In genomic region chr7:132243225-132243624, GRCm38 (mm10) we compare ENCODE assay signal across 13 mouse cellular contexts.
DNase-seq lines count a peak whose midpoint lies in the region; ATAC-seq and TF ChIP-seq lines count a peak whose summit lies in the region.
"Had no signal": no experiment of that assay in that cellular context is flagged by ENCODE, and none has a peak within 500 bp of the region (broad histone marks: within the 10 kb centered on the region; RNA-seq: fewer than 3 reads in every experiment).

No protein-coding gene starts in this region.

- no peak overlapping the region for H3K4me3 ChIP-seq in forebrain, postnatal 0 days (ENCODE audit: low read depth, low read length)
- no peak overlapping the region for H3K4me3 ChIP-seq in forebrain, embryonic 11.5 days (ENCODE audit: low read depth, low read length)
- no peak overlapping the region for H3K4me3 ChIP-seq in kidney, embryonic 16.5 days (ENCODE audit: low read length)
- 0 out of 2 replicates have a peak overlapping the region, but pooled peaks have one; percentile 7 for H3K4me3 ChIP-seq in E14TG2a.4 (replicated peaks; ENCODE audit: low read length)
- H3K4me3 ChIP-seq in hindbrain, embryonic 14.5 days (replicated peaks; ENCODE audit: low read length) = no peak overlapping the region
- H3K4me3 ChIP-seq: embryonic facial prominence, embryonic 12.5 days; heart, embryonic 13.5 days; hindbrain, embryonic 12.5 days; limb, embryonic 10.5 days had no signal

- no peaks in the 10 kb centered on the region for H3K27me3 ChIP-seq in forebrain, postnatal 0 days (ENCODE audit: insufficient read depth, low read length)
- H3K27me3 ChIP-seq in forebrain, embryonic 11.5 days (ENCODE audit: control insufficient read depth, insufficient read depth, low read length) = no peaks in the 10 kb centered on the region
- no peaks in the 10 kb centered on the region for H3K27me3 ChIP-seq in kidney, embryonic 16.5 days (ENCODE audit: insufficient read depth, low read length)
- peaks cover 9% of the 10 kb centered on the region; the same call in 1 of the 2 replicates for H3K27me3 ChIP-seq in E14TG2a.4 (ENCODE audit: insufficient read depth, low read length)
- H3K27me3 ChIP-seq in hindbrain, embryonic 14.5 days (ENCODE audit: control insufficient read depth, insufficient read depth, low read length) = no peaks in the 10 kb centered on the region
- H3K27me3 ChIP-seq: embryonic facial prominence, embryonic 12.5 days; heart, embryonic 13.5 days; hindbrain, embryonic 12.5 days had no signal

- H3K9me3 ChIP-seq in forebrain, postnatal 0 days (ENCODE audit: low read length) = no peaks in the 10 kb centered on the region
- H3K9me3 ChIP-seq in forebrain, embryonic 11.5 days (ENCODE audit: control insufficient read depth, low read length) = no peaks in the 10 kb centered on the region
- H3K9me3 ChIP-seq in kidney, embryonic 16.5 days (ENCODE audit: low read length) = no peaks in the 10 kb centered on the region
- no peaks in the 10 kb centered on the region for H3K9me3 ChIP-seq in E14TG2a.4 (ENCODE audit: low read length)
- H3K9me3 ChIP-seq in hindbrain, embryonic 14.5 days (ENCODE audit: control insufficient read depth, low read length) = no peaks in the 10 kb centered on the region
- H3K9me3 ChIP-seq: embryonic facial prominence, embryonic 12.5 days; heart, embryonic 13.5 days; hindbrain, embryonic 12.5 days; limb, embryonic 10.5 days had no signal

- H3K27ac ChIP-seq in forebrain, postnatal 0 days (ENCODE audit: low read depth, low read length) = peak overlapping the region; percentile 9; the same call in 1 of the 2 replicates
- H3K27ac ChIP-seq in forebrain, embryonic 11.5 days (ENCODE audit: low read depth, low read length) = no peak overlapping the region
- peak overlapping the region; percentile 36 for H3K27ac ChIP-seq in kidney, embryonic 16.5 days (ENCODE audit: low read length)
- H3K27ac ChIP-seq in hindbrain, embryonic 14.5 days = no peak overlapping the region
- H3K27ac ChIP-seq: embryonic facial prominence, embryonic 12.5 days; heart, embryonic 13.5 days; hindbrain, embryonic 12.5 days; limb, embryonic 10.5 days had no signal

- 76% methylated on average over 5 of the region's 5 CpGs for WGBS in forebrain, postnatal 0 days
- WGBS in forebrain, embryonic 11.5 days = 92% methylated on average over 5 of the region's 5 CpGs
- WGBS in kidney, embryonic 16.5 days = 74% methylated on average over 5 of the region's 5 CpGs
- 76% methylated on average over 5 of the region's 5 CpGs for whole genome bisulfite sequencing in hindbrain, embryonic 14.5 days

- no peak for ATAC-seq in forebrain, postnatal 0 days
- ATAC-seq in forebrain, embryonic 11.5 days (replicated peaks; ENCODE audit: low FRiP score) = no peak
- ATAC-seq in kidney, embryonic 16.5 days (ENCODE audit: low FRiP score, low TSS enrichment) = no peak
- ATAC-seq in hindbrain, embryonic 14.5 days (ENCODE audit: low FRiP score) = no peak

- no peak overlapping the region for H3K4me2 ChIP-seq in forebrain, postnatal 0 days (ENCODE audit: low read depth)
- H3K4me2 ChIP-seq in forebrain, embryonic 11.5 days (ENCODE audit: low read depth, low read length, severe bottlenecking) = no peak overlapping the region
- no peak overlapping the region for H3K4me2 ChIP-seq in kidney, embryonic 16.5 days (replicated peaks; ENCODE audit: low read depth, low read length)
- no peak overlapping the region for H3K4me2 ChIP-seq in hindbrain, embryonic 14.5 days (replicated peaks)
- H3K4me2 ChIP-seq: embryonic facial prominence, embryonic 12.5 days; heart, embryonic 13.5 days; hindbrain, embryonic 12.5 days had no signal

- H3K9ac ChIP-seq in forebrain, postnatal 0 days = no peak overlapping the region
- no peak overlapping the region for H3K9ac ChIP-seq in forebrain, embryonic 11.5 days (ENCODE audit: low read length)
- H3K9ac ChIP-seq in kidney, embryonic 16.5 days (replicated peaks; ENCODE audit: low read length) = no peak overlapping the region
- no peak overlapping the region for H3K9ac ChIP-seq in hindbrain, embryonic 14.5 days
- H3K9ac ChIP-seq: embryonic facial prominence, embryonic 12.5 days; heart, embryonic 13.5 days; hindbrain, embryonic 12.5 days had no signal

- H3K36me3 ChIP-seq in forebrain, postnatal 0 days (ENCODE audit: insufficient read depth) = peaks cover 9% of the 10 kb centered on the region; the same call in 1 of the 2 replicates
- H3K36me3 ChIP-seq in forebrain, embryonic 11.5 days (ENCODE audit: control insufficient read depth, insufficient read depth, low read length) = no peaks in the 10 kb centered on the region
- H3K36me3 ChIP-seq in kidney, embryonic 16.5 days (ENCODE audit: insufficient read depth, low read length) = peaks cover 8% of the 10 kb centered on the region
- no peaks in the 10 kb centered on the region for H3K36me3 ChIP-seq in E14TG2a.4 (ENCODE audit: insufficient read depth, low read length)
- H3K36me3 ChIP-seq in hindbrain, embryonic 14.5 days (replicated peaks; ENCODE audit: control insufficient read depth, insufficient read depth) = peaks cover 14% of the 10 kb centered on the region
- H3K36me3 ChIP-seq: heart, embryonic 13.5 days had no signal

- no peak for TF ChIP-seq CTCF in forebrain, postnatal 0 days (IDR thresholded peaks at IDR 0.05; ENCODE audit: low read depth)
- TF ChIP-seq CTCF in E14TG2a.4 (conservative IDR thresholded peaks at IDR 0.05; ENCODE audit: low read length) = no peak

- no peak for DNase-seq in forebrain, postnatal 0 days
- DNase-seq in forebrain, embryonic 11.5 days (ENCODE audit: low spot score) = no peak
- no peak for DNase-seq in kidney, adult 18-20 months
- DNase-seq in lung, postnatal 36 days = peak; percentile 54
- DNase-seq in hindbrain, embryonic 14.5 days (ENCODE audit: low spot score) = no peak
- DNase-seq in adrenal gland, postnatal 36 days = no peak
- DNase-seq: cerebellum, postnatal 36 days had no signal

- peaks cover 11% of the 10 kb centered on the region; the same call in 1 of the 2 replicates for H3K4me1 ChIP-seq in forebrain, postnatal 0 days (ENCODE audit: insufficient read depth)
- peaks cover 20% of the 10 kb centered on the region for H3K4me1 ChIP-seq in forebrain, embryonic 11.5 days (replicated peaks; ENCODE audit: control insufficient read depth, insufficient read depth, low read length)
- peaks cover 16% of the 10 kb centered on the region for H3K4me1 ChIP-seq in kidney, embryonic 16.5 days (ENCODE audit: insufficient read depth, low read length)
- H3K4me1 ChIP-seq in E14TG2a.4 (replicated peaks; ENCODE audit: low read depth, low read length) = peaks cover 45% of the 10 kb centered on the region
- H3K4me1 ChIP-seq in hindbrain, embryonic 14.5 days (replicated peaks; ENCODE audit: control insufficient read depth, insufficient read depth, low read length) = peaks cover 18% of the 10 kb centered on the region

Comparison
In these comparisons a context has a peak if more than half of its experiments do, and no peak if none do; other contexts are left out.
1. H3K27ac ChIP-seq: peak in forebrain, postnatal 0 days (single experiment) and kidney, embryonic 16.5 days (single experiment); none in forebrain, embryonic 11.5 days (single experiment) and hindbrain, embryonic 14.5 days (single experiment).